Mouse (Mus musculus) kidney, embryonic 16.5 days (tissue): ENCODE measurements at regions not wholly inside any gene's neighbourhood (a gene's known extent, or its start where the extent isn't known, plus 50 kb on each side); places are given as distances from the start of the nearest gene placed in this dataset.
A peak's percentile ranks its signal among the peaks of the same experiment; 100 is the strongest.

ENCODE experiments used
- ATAC-seq: fragments of 200-750 bp; cut with Nextera tagmentation; 2 replicates; pipeline ENCODE4 v1.8.0; 2017; ENCODE audit warnings: moderate TSS enrichment; ENCODE audit not compliant: low FRiP score, low TSS enrichment
- H3K27ac ChIP-seq: fragments of 300-500 bp; sonication (generic); 2 replicates; pipeline ENCODE4 v1.5.1; 2014; ENCODE audit warnings: low read length
- H3K27me3 ChIP-seq: fragments of 300-500 bp; sonication (generic); 2 replicates; pipeline ENCODE4 v1.6.1; 2014; ENCODE audit warnings: low read length, control low read depth, mixed read lengths; ENCODE audit not compliant: insufficient read depth
- H3K36me3 ChIP-seq: fragments of 300-500 bp; sonication (generic); 2 replicates; pipeline ENCODE4 v1.6.1; 2014; ENCODE audit warnings: low read length, control low read depth, mixed read lengths; ENCODE audit not compliant: insufficient read depth
- H3K4me1 ChIP-seq: fragments of 300-500 bp; sonication (generic); 2 replicates; pipeline ENCODE4 v1.6.1; 2014; ENCODE audit warnings: low read length, control low read depth, mixed read lengths; ENCODE audit not compliant: insufficient read depth
- H3K4me2 ChIP-seq: fragments of 300-500 bp; sonication (generic); replicated peaks from 2 replicates; pipeline ENCODE4 v1.6.1; 2014; ENCODE audit warnings: low read depth, low read length
- H3K4me3 ChIP-seq: fragments of 300-500 bp; sonication (generic); 2 replicates; pipeline ENCODE4 v1.5.1; 2014; ENCODE audit warnings: mild to moderate bottlenecking, low read length
- H3K9ac ChIP-seq: fragments of 300-500 bp; sonication (generic); replicated peaks from 2 replicates; pipeline ENCODE4 v1.6.1; 2014; ENCODE audit warnings: low read length
- H3K9me3 ChIP-seq: fragments of 300-500 bp; sonication (generic); 2 replicates; pipeline ENCODE4 v1.6.1; 2016; ENCODE audit warnings: low read length, control low read depth
- WGBS: fragments of 180-500 bp; shearing (Covaris S2); extraction: QIAGEN DNeasy Blood & Tissue Kit; methylation state at CpG from one replicate; pipeline ENCODE4 v1.1.7; 2014; 5-methylcytosine and 5-hydroxymethylcytosine counted together

- 97% methylated on average over 11 of the region's 11 CpGs for WGBS
- no peak for ATAC-seq
- H3K9ac ChIP-seq: no peak overlapping the region
- no peak overlapping the region for H3K4me3 ChIP-seq
- peaks cover 2% of the 10 kb centered on the region; the same call in 1 of the 2 replicates for H3K4me1 ChIP-seq
- H3K9me3 ChIP-seq: no peaks in the 10 kb centered on the region
- H3K27me3 ChIP-seq: no peaks in the 10 kb centered on the region
- H3K4me2 ChIP-seq: no peak overlapping the region
- no peaks in the 10 kb centered on the region for H3K36me3 ChIP-seq
- no peak overlapping the region for H3K27ac ChIP-seq
Measured at GRCm38 (mm10) chr17:50395669-50396068, 102.2 kb upstream of the Dazl start.

GRCm38 (mm10) chr17:50397324-50397723 is 103.9 kb upstream of the Dazl start:
- Histone ChIP-seq H3K27ac (no peak overlapping the region), H3K4me1 (peaks cover 2% of the 10 kb centered on the region; the same call in 1 of the 2 replicates), H3K27me3 (no peaks in the 10 kb centered on the region), H3K4me2 (no peak overlapping the region), H3K9me3 (no peaks in the 10 kb centered on the region), H3K36me3 (no peaks in the 10 kb centered on the region), H3K4me3 (no peak overlapping the region), H3K9ac (no peak overlapping the region)
- WGBS: 51% methylated on average over 4 of the region's 4 CpGs
- no peak for ATAC-seq

GRCm38 (mm10) chr17:50407249-50407990 is 101.8 kb upstream of the Plcl2 start:
- Histone ChIP-seq H3K27me3 (no peaks in the 10 kb centered on the region), H3K36me3 (no peaks in the 10 kb centered on the region), H3K4me1 (no peaks in the 10 kb centered on the region), H3K9me3 (no peaks in the 10 kb centered on the region), H3K4me3 (no peak overlapping the region), H3K4me2 (no peak overlapping the region), H3K27ac (no peak overlapping the region), H3K9ac (no peak overlapping the region)
- 0 out of 2 replicates have a peak, but pooled peaks have one; percentile 46 for ATAC-seq
- 42% methylated on average over 11 of the region's 11 CpGs for WGBS

GRCm38 (mm10) chr17:50408581-50408980 is 100.6 kb upstream of the Plcl2 start:
- WGBS: 79% methylated on average over 10 of the region's 10 CpGs
- no peaks in the 10 kb centered on the region for H3K4me1 ChIP-seq

GRCm38 (mm10) chr17:50409271-50409670 is 99.9 kb upstream of the Plcl2 start:
- Histone ChIP-seq H3K36me3 (no peaks in the 10 kb centered on the region), H3K9me3 (no peaks in the 10 kb centered on the region), H3K4me1 (no peaks in the 10 kb centered on the region), H3K4me2 (no peak overlapping the region), H3K27ac (no peak overlapping the region), H3K9ac (no peak overlapping the region), H3K4me3 (no peak overlapping the region), H3K27me3 (no peaks in the 10 kb centered on the region)
- ATAC-seq: no peak
- 97% methylated on average over 3 of the region's 3 CpGs for WGBS

More at GRCm38 (mm10) chr17:50408581-50408980, 100.6 kb upstream of the Plcl2 start:
- Histone ChIP-seq H3K27ac (no peak overlapping the region), H3K4me3 (no peak overlapping the region), H3K9ac (no peak overlapping the region), H3K4me2 (no peak overlapping the region), H3K9me3 (no peaks in the 10 kb centered on the region), H3K36me3 (no peaks in the 10 kb centered on the region), H3K27me3 (no peaks in the 10 kb centered on the region)
- ATAC-seq: no peak

GRCm38 (mm10) chr17:50409895-50410294 is 99.3 kb upstream of the Plcl2 start:
- H3K27me3 ChIP-seq: no peaks in the 10 kb centered on the region
- no peak overlapping the region for H3K9ac ChIP-seq
- H3K4me3 ChIP-seq: no peak overlapping the region
- H3K36me3 ChIP-seq: no peaks in the 10 kb centered on the region
- H3K9me3 ChIP-seq: no peaks in the 10 kb centered on the region
- 84% methylated on average over 8 of the region's 8 CpGs for WGBS
- H3K4me1 ChIP-seq: no peaks in the 10 kb centered on the region
- no peak overlapping the region for H3K4me2 ChIP-seq
- ATAC-seq: no peak
- no peak overlapping the region for H3K27ac ChIP-seq

GRCm38 (mm10) chr17:50410296-50410695 is 98.9 kb upstream of the Plcl2 start:
- Histone ChIP-seq H3K9ac (no peak overlapping the region), H3K9me3 (no peaks in the 10 kb centered on the region), H3K27me3 (no peaks in the 10 kb centered on the region), H3K4me2 (no peak overlapping the region), H3K27ac (no peak overlapping the region), H3K36me3 (no peaks in the 10 kb centered on the region), H3K4me1 (no peaks in the 10 kb centered on the region), H3K4me3 (no peak overlapping the region)
- ATAC-seq: no peak
- 87% methylated on average over 3 of the region's 3 CpGs for WGBS

- Histone ChIP-seq H3K27ac (no peak overlapping the region), H3K9ac (no peak overlapping the region), H3K36me3 (no peaks in the 10 kb centered on the region), H3K4me1 (no peaks in the 10 kb centered on the region), H3K4me3 (no peak overlapping the region), H3K4me2 (no peak overlapping the region), H3K27me3 (no peaks in the 10 kb centered on the region), H3K9me3 (peaks cover under 1% of the 10 kb centered on the region; the same call in 1 of the 2 replicates)
- WGBS: 93% methylated on average over 5 of the region's 5 CpGs
- ATAC-seq: no peak
Measured at GRCm38 (mm10) chr17:50412446-50412845, 96.8 kb upstream of the Plcl2 start.

- ATAC-seq: no peak
Measured at GRCm38 (mm10) chr17:50413916-50414315, 95.3 kb upstream of the Plcl2 start.

GRCm38 (mm10) chr17:50415331-50416005 is 93.7 kb upstream of the Plcl2 start:
- H3K36me3 ChIP-seq: no peaks in the 10 kb centered on the region
- H3K9me3 ChIP-seq: peaks cover 10% of the 10 kb centered on the region
- WGBS: 75% methylated on average over 2 of the region's 2 CpGs
- no peak overlapping the region for H3K4me3 ChIP-seq
- H3K4me2 ChIP-seq: no peak overlapping the region
- no peak overlapping the region for H3K27ac ChIP-seq
- H3K9ac ChIP-seq: no peak overlapping the region
- no peaks in the 10 kb centered on the region for H3K4me1 ChIP-seq
- no peak for ATAC-seq
- no peaks in the 10 kb centered on the region for H3K27me3 ChIP-seq

More at GRCm38 (mm10) chr17:50413916-50414315, 95.3 kb upstream of the Plcl2 start:
- no peak overlapping the region for H3K4me3 ChIP-seq
- no peaks in the 10 kb centered on the region for H3K4me1 ChIP-seq
- no peaks in the 10 kb centered on the region for H3K36me3 ChIP-seq
- WGBS: 78% methylated on average over 5 of the region's 5 CpGs
- no peak overlapping the region for H3K27ac ChIP-seq
- H3K9ac ChIP-seq: no peak overlapping the region
- no peak overlapping the region for H3K4me2 ChIP-seq
- peaks cover 10% of the 10 kb centered on the region for H3K9me3 ChIP-seq
- no peaks in the 10 kb centered on the region for H3K27me3 ChIP-seq
